Mouse (Mus musculus): Measurements from ENCODE around the gene Ddx43.
A peak's percentile ranks its signal among the peaks of the same experiment; 100 is the strongest.

Ddx43 gene

DNA sequence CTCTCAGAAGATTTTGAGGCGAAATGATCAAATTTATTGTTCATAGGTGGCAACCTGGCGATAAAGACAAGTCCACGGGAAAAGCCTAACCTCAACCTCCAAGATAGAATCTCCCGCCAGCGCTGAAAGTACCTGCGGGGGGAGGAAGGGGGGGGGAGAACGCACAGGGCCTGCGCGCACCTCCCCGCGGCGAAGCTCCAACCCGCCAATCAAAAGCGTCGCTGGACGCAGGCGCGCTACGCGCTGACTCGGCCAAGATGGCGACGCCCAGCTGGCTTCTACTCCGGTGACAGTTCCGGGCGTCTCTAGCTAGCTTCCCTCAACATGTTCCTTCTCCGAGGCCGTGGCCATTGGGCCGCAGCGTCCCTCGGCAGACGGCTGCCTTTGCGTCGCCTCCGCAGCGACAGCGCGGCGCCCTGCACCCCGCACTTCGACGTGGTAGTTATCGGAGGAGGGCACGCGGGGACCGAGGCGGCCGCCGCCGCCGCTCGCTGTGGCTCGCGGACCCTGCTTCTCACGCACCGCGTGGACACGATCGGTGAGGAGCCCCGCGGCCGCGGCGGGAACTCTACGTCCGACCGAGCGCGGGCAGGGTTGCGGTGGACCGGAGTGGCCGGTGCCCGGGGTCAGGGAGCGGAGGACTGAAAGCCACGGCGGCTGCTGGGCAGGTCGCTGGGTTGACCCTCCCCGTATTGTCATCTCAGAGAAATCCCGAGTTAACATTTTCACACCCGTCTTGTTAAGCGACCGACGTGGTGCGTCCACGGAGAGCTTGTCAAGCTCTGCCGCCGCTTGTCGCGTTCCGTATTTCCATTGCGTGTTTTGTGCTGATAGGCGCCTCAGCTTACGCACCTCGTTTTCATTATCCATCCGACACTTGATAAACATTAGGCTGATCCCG, 52.6 kb downstream of the Ddx43 start, which contains the start of the genes Mto1 and Gm17324:
Mto1 (plus strand) TSS at position 236 of the 901 bp plus-strand sequence.
Gm17324 (minus strand) TSS at position 814 of the 901 bp plus-strand sequence.
- peak; percentile 90 for DNase-seq

DNA sequence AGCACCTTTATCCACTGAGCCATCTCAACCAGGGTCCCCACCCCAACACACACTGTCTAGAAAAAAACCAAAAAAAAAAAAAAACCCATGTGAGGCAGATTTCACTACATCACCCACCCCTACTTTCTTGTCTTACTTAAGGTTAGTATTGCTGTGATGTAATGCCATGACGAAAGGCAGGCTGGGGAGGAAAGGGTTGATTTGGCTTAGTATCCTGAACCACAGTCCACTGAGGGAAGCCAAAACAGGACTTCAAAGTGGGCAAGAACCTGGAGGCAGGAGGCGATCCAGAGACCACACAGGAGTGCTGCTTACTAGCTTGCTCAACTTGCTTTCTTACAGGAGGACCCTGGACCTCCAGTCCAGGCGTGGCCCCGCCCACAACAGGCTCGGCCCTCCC, 54.8 kb downstream of the Ddx43 start:
- no peak for DNase-seq

DNA sequence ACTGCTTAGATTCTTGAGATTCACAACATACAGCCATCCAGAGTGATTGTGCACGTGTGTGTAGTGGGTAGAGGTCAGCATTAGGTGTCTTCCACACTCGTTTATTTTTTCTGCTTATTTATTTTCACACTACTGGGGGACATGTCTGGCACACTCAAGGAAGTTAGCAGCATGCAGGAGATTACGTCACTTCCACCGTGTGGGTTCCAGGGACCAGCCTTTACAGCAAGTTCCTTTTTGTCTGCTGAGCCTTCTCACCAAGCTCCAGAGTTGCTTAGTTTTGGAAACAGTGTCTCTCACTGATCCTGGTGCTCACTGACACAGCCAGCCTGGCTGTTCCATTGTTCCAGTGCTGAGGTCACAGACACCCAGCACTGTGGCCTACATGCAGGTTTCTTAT, 55.8 kb downstream of the Ddx43 start:
- DNase-seq = peak; percentile 17 to 48

DNA sequence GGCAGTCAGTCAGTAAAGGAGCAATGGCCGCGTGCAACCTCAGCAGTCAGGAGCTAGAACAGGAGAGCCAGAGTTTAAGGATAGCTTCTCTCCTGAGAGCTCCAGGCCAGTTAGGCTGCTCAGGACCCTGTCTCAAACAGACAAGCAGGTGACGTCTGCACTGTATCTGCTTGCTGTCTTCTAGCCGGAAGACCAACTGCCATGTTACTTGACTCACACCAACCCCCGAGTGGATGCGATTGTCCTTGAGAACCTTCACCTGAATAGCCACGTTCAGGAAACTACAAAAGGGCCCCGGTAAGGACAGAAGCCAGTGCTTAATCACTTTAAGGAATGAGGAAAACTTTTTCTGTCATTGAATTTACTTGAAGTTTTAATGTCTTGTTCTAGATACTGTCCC, 61.4 kb downstream of the Ddx43 start:
- no peak for DNase-seq

DNA sequence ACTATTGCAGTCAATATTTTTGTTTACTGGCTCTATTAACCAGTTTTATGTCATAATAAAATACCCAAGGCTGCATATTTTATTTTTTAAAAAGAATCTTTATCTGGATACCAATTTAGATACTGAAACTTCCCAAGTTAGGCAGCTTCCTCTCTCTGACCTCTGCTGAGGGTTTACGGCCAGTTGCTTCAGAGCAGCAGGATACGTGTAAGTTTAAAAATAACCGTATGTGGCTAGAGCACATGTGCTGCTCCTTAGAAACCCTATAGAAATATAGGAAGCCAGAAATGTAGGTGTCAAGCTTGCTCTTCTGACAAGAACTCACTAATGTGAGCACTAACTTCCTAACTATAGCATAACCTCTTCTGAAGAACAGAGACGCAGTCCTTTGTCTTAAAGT, 67.8 kb downstream of the Ddx43 start:
- no peak for DNase-seq

DNA sequence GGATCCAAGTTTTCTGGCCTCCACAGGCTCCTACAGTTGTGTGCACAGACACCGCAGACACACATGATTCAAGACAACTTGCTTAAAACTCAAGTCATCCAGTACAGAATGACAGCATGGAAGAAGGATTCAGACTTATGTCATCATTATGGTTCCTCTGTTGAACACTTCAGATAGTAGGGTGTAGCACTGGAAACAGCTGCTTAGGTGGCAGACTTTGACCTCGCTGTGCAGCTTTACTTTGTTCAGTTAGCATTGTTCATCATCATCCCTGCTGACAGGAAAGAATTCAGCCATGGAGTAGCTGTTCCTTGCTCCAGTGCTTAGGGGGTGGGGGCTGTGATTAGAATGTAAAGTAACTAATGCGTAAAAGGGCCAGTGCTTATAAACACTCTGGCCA, 70.1 kb downstream of the Ddx43 start:
- no peak for DNase-seq
